Comparison of ENCODE assay signal across 7 mouse cellular contexts in the genomic region with DNA sequence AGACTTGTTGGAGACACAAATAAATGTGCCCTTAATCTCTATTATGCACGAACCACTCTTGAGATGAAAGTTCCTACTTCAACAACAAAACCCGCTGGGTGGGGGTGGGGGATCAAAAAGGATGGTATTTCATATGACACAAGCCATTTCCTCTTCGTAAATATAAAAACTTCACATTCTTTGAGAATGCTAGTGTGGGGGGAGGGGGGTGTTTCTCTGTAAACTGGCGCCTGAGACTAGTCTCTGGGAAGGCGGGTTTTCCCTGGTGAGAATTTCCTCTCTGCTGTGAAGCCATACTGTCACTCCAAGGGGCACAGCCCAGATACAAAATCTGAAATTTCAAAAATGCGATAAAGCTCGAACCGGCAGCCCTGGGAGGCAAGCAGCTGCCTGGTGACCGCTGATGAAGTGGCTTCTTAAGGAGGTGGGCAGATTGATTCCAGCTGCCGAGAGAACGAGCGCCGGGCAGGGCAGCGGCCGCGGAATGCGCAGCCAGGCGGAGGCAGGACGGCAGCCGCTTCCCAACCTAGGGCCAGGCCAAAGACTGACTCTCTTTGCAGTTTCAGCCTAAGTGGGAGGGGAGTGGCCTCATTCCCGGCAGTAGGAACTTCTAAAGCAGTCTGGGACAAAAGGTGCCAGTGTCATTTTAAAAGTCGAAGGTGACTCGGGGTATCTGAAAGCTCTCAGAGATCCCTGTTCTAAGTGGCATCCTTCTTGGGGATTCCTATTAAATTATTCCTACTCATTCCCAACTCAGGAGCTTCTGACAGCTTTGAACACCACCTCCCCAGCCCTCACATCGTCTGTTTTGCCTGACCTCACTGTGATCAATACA. TPM values are rescaled to one million over a fixed set of nuclear protein-coding genes. Genes with fewer than 3 reads are reported as not detected.
A peak's percentile ranks its signal among the peaks of the same experiment; 100 is the strongest.
DNase-seq lines count a peak whose midpoint lies in the region; ATAC-seq and TF ChIP-seq lines count a peak whose summit lies in the region.

No protein-coding gene starts in this region.

- TF ChIP-seq POLR2A in heart, adult 2 months (IDR thresholded peaks at IDR 0.05; ENCODE audit: insufficient read depth, low read depth, low read length), result peak; percentile 70

- H3K36me3 ChIP-seq in heart, adult 2 months (ENCODE audit: control insufficient read depth, insufficient read depth, low read length), result no peaks in the 10 kb centered on the region
- H3K36me3 ChIP-seq in lung, embryonic 14.5 days (ENCODE audit: insufficient read depth), result no peaks in the 10 kb centered on the region

- no peaks in the 10 kb centered on the region for H3K27me3 ChIP-seq in heart, adult 2 months (ENCODE audit: control insufficient read depth, insufficient read depth, low read length)
- H3K27me3 ChIP-seq in lung, embryonic 14.5 days (ENCODE audit: insufficient read depth, low read length), result no peaks in the 10 kb centered on the region

- no peaks in the 10 kb centered on the region for H3K9me3 ChIP-seq in lung, embryonic 14.5 days (ENCODE audit: low read depth, low read length)

- TF ChIP-seq EP300 in heart, adult 2 months (IDR thresholded peaks at IDR 0.05; ENCODE audit: insufficient read depth, low read depth, low read length), result no peak

- H3K9ac ChIP-seq in heart, adult 2 months (ENCODE audit: low read depth, low read length), result peak overlapping the region; percentile 53
- H3K9ac ChIP-seq in lung, embryonic 14.5 days, result peak overlapping the region; percentile 63

- ATAC-seq in lung, embryonic 14.5 days (ENCODE audit: insufficient read depth), result peak; percentile 81

- H3K4me2 ChIP-seq in lung, embryonic 14.5 days, result peak overlapping the region; percentile 65

- TF ChIP-seq CTCF in heart, adult 2 months (IDR thresholded peaks at IDR 0.05), result peak; percentile 12; the same call in 1 of the 2 replicates
- peak; percentile 17; the same call in 1 of the 2 replicates for TF ChIP-seq CTCF in lung, embryonic 14.5 days (IDR thresholded peaks at IDR 0.05; ENCODE audit: low read depth)

- intact Hi-C loops in heart, adult 2 months (cut with DNase I), result loop anchor here (5.0 to 10.0 kb wide), 2 partner anchors 340 to 678 kb away; a partner anchor contains a TSS

- H3K4me3 ChIP-seq in heart, adult 2 months, result peak overlapping the region; percentile 85
- H3K4me3 ChIP-seq in lung, embryonic 14.5 days (ENCODE audit: low read depth, low read length), result peak overlapping the region; percentile 48

- no peaks in the 10 kb centered on the region for H3K79me2 ChIP-seq in heart, adult 2 months (replicated peaks; ENCODE audit: control insufficient read depth, insufficient read depth, low read length)

- 2% methylated on average over 24 of the region's 24 CpGs for WGBS in heart, adult 2 months
- WGBS in lung, embryonic 14.5 days, result under 1% methylated on average over 24 of the region's 24 CpGs

- H3K27ac ChIP-seq in heart, adult 2 months, result peak overlapping the region; percentile 93
- peak overlapping the region; percentile 93 for H3K27ac ChIP-seq in lung, embryonic 14.5 days (ENCODE audit: low read depth)

- peaks cover 2% of the 10 kb centered on the region; the same call in 1 of the 2 replicates for H3K4me1 ChIP-seq in heart, adult 2 months (ENCODE audit: control insufficient read depth, insufficient read depth, low read length)
- H3K4me1 ChIP-seq in lung, embryonic 14.5 days (ENCODE audit: insufficient read depth), result no peaks in the 10 kb centered on the region; the same call in 1 of the 2 replicates

- peak; percentile 45 for DNase-seq in R1 (ENCODE audit: low read depth, low spot score)
- peak; percentile 87 for DNase-seq in embryo, embryonic 10 days (ENCODE audit: low spot score)
- peak; percentile 77 to 80 for DNase-seq in heart, adult 2 months
- DNase-seq in kidney, adult 18-20 months, result peak; percentile 67
- DNase-seq in lung, embryonic 14.5 days, result peak; percentile 94
- DNase-seq in ovary, postnatal 10 days (ENCODE audit: low spot score), result peak; percentile 18
- DNase-seq in thymus, postnatal 36 days, result no peak

RNA-seq across cellular contexts. Expression of a gene that starts 2.2 kb away (rescaled TPM):
- total RNA-seq in heart, adult 2 months (2021), result 10 to 100 TPM; 11.0 to 13.6 TPM
- polyA plus RNA-seq in heart, adult 2 months (2012; rRNA removed), result 2.2 and 3.4 TPM in 2 replicates
- 6.0 and 7.9 TPM in 2 replicates for polyA plus RNA-seq in lung, embryonic 14.5 days (2014; fragmentation: Nextera tagmentation; extraction: Ambion mirVana)

Comparison
In these comparisons a context has a peak if more than half of its experiments do, and no peak if none do; other contexts are left out.
1. DNase-seq: peak in R1 (single experiment), embryo, embryonic 10 days (single experiment), heart, adult 2 months (2 of 2), kidney, adult 18-20 months (single experiment), lung, embryonic 14.5 days (single experiment) and ovary, postnatal 10 days (single experiment); none in thymus, postnatal 36 days (0 of 2).